Mouse (Mus musculus): ENCODE data around the gene Arhgap35.

DNA sequence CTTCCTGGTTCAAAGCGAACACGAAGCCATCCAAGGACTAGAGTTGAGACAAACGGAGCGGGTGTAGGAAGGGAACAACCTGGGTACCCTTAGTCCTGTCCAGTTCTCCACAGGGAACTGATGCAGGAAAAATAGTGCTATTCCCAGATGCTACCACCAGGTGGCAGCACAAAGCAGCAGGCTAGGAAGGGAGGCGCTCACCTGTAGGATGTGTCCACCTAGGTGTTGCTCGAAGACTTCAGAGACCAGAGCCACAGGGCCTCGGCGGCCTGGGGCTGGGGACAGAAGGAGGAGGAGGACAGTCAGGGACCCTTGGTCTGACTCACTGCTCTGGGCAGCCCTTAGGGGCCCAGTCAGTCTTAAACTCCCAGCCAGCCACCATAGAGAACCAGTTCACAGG, 149.6 kb downstream of the Arhgap35 start:
- TF ChIP-seq EP300 (optimal IDR thresholded peaks at IDR 0.05), result no peak
- peak; percentile 95 for TF ChIP-seq CTCF (IDR thresholded peaks at IDR 0.05; ENCODE audit: low read depth)

All from stomach, postnatal 0 days (tissue).